Mouse (Mus musculus) neural tube, embryonic 11.5 days (tissue): ENCODE results near the gene 4933428G20Rik. TPM values are rescaled to one million over a fixed set of nuclear protein-coding genes. Genes with fewer than 3 reads are reported as not detected.

ENCODE experiments used
- ATAC-seq: fragments of 200-750 bp; cut with Nextera tagmentation; 2 replicates; pipeline ENCODE4 v1.8.0; 2017; ENCODE audit warnings: moderate number of reproducible peaks, mild to moderate bottlenecking, moderate TSS enrichment, moderate library complexity; ENCODE audit not compliant: insufficient read depth, low FRiP score, low TSS enrichment
- DNase-seq: peaks from one replicate; pipeline ENCODE4 v3.0.0-alpha.2; 2015; ENCODE audit warnings: low spot score
- H3K27ac ChIP-seq: fragments of 300-500 bp; sonication (generic); 2 replicates; pipeline ENCODE4 v1.5.1; 2014; ENCODE audit warnings: low read depth, mild to moderate bottlenecking, low read length
- H3K27me3 ChIP-seq: fragments of 300-500 bp; sonication (generic); 2 replicates; pipeline ENCODE4 v1.6.1; 2014; ENCODE audit warnings: mild to moderate bottlenecking, low read length, mixed read lengths; ENCODE audit not compliant: control insufficient read depth, insufficient read depth
- H3K36me3 ChIP-seq: fragments of 300-500 bp; sonication (generic); 2 replicates; pipeline ENCODE4 v1.6.1; 2014; ENCODE audit warnings: mild to moderate bottlenecking, low read length, moderate library complexity, mixed read lengths; ENCODE audit not compliant: control insufficient read depth, insufficient read depth
- H3K4me1 ChIP-seq: fragments of 300-500 bp; sonication (generic); 2 replicates; pipeline ENCODE4 v1.6.1; 2014; ENCODE audit warnings: low read length, mixed read lengths; ENCODE audit not compliant: control insufficient read depth, insufficient read depth
- H3K4me2 ChIP-seq: fragments of 300-500 bp; sonication (generic); 2 replicates; pipeline ENCODE4 v1.6.1; 2014; ENCODE audit warnings: low read depth, mild to moderate bottlenecking, moderate library complexity
- H3K4me3 ChIP-seq: fragments of 300-500 bp; sonication (generic); 2 replicates; pipeline ENCODE4 v1.5.1; 2014; ENCODE audit warnings: low read depth, low read length
- H3K9ac ChIP-seq: fragments of 300-500 bp; sonication (generic); 2 replicates; pipeline ENCODE4 v1.6.1; 2014; ENCODE audit warnings: mild to moderate bottlenecking, low read length
- H3K9me3 ChIP-seq: fragments of 300-500 bp; sonication (generic); 2 replicates; pipeline ENCODE4 v1.6.1; 2016; ENCODE audit warnings: low read length; ENCODE audit not compliant: control insufficient read depth
- WGBS: fragments of 180-500 bp; shearing (Covaris S2); extraction: QIAGEN DNeasy Blood & Tissue Kit; methylation state at CpG from one replicate; pipeline ENCODE4 v1.1.7; 2014; 5-methylcytosine and 5-hydroxymethylcytosine counted together
- polyA plus RNA-seq: library from polyadenylated mRNA; unstranded; fragments of >200 nt; fragmentation: Nextera tagmentation; extraction: Ambion mirVana; gene quantifications from 2 replicates; pipeline ENCODE4 v1.2.1, GENCODE M21; 2014

The 4933428G20Rik gene
- polyA plus RNA-seq, 1 experiment from 2014 or later, result not detected

GRCm38 (mm10) chr11:97542171-97543150 is 42.3 kb upstream of the 4933428G20Rik start:
- Histone ChIP-seq H3K4me3 (no peak overlapping the region), H3K27me3 (peaks cover 34% of the 10 kb centered on the region), H3K9ac (no peak overlapping the region), H3K27ac (no peak overlapping the region), H3K4me2 (no peak overlapping the region), H3K9me3 (no peaks in the 10 kb centered on the region), H3K36me3 (no peaks in the 10 kb centered on the region), H3K4me1 (peaks cover 13% of the 10 kb centered on the region)
- DNase-seq (no peak), ATAC-seq (no peak)
- WGBS, result 72% methylated on average over 22 of the region's 22 CpGs

- DNase-seq, result no peak
- Histone ChIP-seq H3K4me2 (no peak overlapping the region), H3K27me3 (peaks cover 38% of the 10 kb centered on the region)
Observed at GRCm38 (mm10) chr11:97540604-97541003, 40.5 kb upstream of the 4933428G20Rik start.

GRCm38 (mm10) chr11:97540136-97540535 is 40.0 kb upstream of the 4933428G20Rik start:
- DNase-seq, result no peak

More at GRCm38 (mm10) chr11:97540604-97541003, 40.5 kb upstream of the 4933428G20Rik start:
- no peak overlapping the region for H3K9ac ChIP-seq
- ATAC-seq, result no peak
- H3K4me1 ChIP-seq, result peaks cover 9% of the 10 kb centered on the region
- no peaks in the 10 kb centered on the region for H3K36me3 ChIP-seq
- no peak overlapping the region for H3K4me3 ChIP-seq
- 72% methylated on average over 3 of the region's 3 CpGs for WGBS
- H3K27ac ChIP-seq, result no peak overlapping the region
- no peaks in the 10 kb centered on the region for H3K9me3 ChIP-seq

GRCm38 (mm10) chr11:97539622-97540021 is 39.5 kb upstream of the 4933428G20Rik start:
- Histone ChIP-seq H3K36me3 (no peaks in the 10 kb centered on the region), H3K27me3 (peaks cover 40% of the 10 kb centered on the region), H3K9me3 (no peaks in the 10 kb centered on the region), H3K9ac (no peak overlapping the region), H3K4me2 (no peak overlapping the region), H3K4me1 (peaks cover 14% of the 10 kb centered on the region), H3K4me3 (no peak overlapping the region), H3K27ac (no peak overlapping the region)
- no peak for ATAC-seq
- 55% methylated on average over 5 of the region's 5 CpGs for WGBS
- DNase-seq, result no peak

More at GRCm38 (mm10) chr11:97540136-97540535, 40.0 kb upstream of the 4933428G20Rik start:
- H3K36me3 ChIP-seq, result no peaks in the 10 kb centered on the region
- no peak overlapping the region for H3K4me3 ChIP-seq
- H3K9me3 ChIP-seq, result no peaks in the 10 kb centered on the region
- H3K27ac ChIP-seq, result no peak overlapping the region
- H3K9ac ChIP-seq, result no peak overlapping the region
- ATAC-seq, result no peak
- 63% methylated on average over 3 of the region's 3 CpGs for WGBS
- H3K4me1 ChIP-seq, result peaks cover 9% of the 10 kb centered on the region
- H3K27me3 ChIP-seq, result peaks cover 38% of the 10 kb centered on the region
- H3K4me2 ChIP-seq, result no peak overlapping the region

- 23% methylated on average over 12 of the region's 12 CpGs for WGBS
- Histone ChIP-seq H3K4me2 (no peak overlapping the region; the same call in 1 of the 2 replicates), H3K9ac (no peak overlapping the region), H3K9me3 (no peaks in the 10 kb centered on the region), H3K36me3 (no peaks in the 10 kb centered on the region), H3K27ac (no peak overlapping the region), H3K27me3 (peaks cover 60% of the 10 kb centered on the region), H3K4me3 (no peak overlapping the region; the same call in 1 of the 2 replicates), H3K4me1 (peaks cover 25% of the 10 kb centered on the region)
- ATAC-seq, result no peak
- DNase-seq, result no peak
Observed at GRCm38 (mm10) chr11:97537580-97538089, 37.5 kb upstream of the 4933428G20Rik start.

GRCm38 (mm10) chr11:97536835-97537579 is 36.9 kb upstream of the 4933428G20Rik start:
- H3K27ac ChIP-seq, result no peak overlapping the region
- no peak overlapping the region for H3K9ac ChIP-seq
- ATAC-seq (no peak), DNase-seq (peak; percentile 45)
- H3K4me2 ChIP-seq, result peak overlapping the region; percentile 46
- H3K36me3 ChIP-seq, result no peaks in the 10 kb centered on the region
- peaks cover 30% of the 10 kb centered on the region for H3K4me1 ChIP-seq
- peaks cover 64% of the 10 kb centered on the region for H3K27me3 ChIP-seq
- H3K4me3 ChIP-seq, result peak overlapping the region; percentile 28
- no peaks in the 10 kb centered on the region for H3K9me3 ChIP-seq
- WGBS, result under 1% methylated on average over 35 of the region's 36 CpGs

GRCm38 (mm10) chr11:97536083-97536747 is 36.1 kb upstream of the 4933428G20Rik start:
- peaks cover 65% of the 10 kb centered on the region for H3K27me3 ChIP-seq
- 10% methylated on average over 35 of the region's 35 CpGs for WGBS
- no peak overlapping the region; the same call in 1 of the 2 replicates for H3K4me2 ChIP-seq
- H3K9me3 ChIP-seq, result no peaks in the 10 kb centered on the region
- H3K36me3 ChIP-seq, result no peaks in the 10 kb centered on the region
- DNase-seq (no peak), ATAC-seq (no peak)
- peaks cover 34% of the 10 kb centered on the region for H3K4me1 ChIP-seq
- H3K4me3 ChIP-seq, result 0 out of 2 replicates have a peak overlapping the region, but pooled peaks have one; percentile 10
- no peak overlapping the region for H3K9ac ChIP-seq
- H3K27ac ChIP-seq, result no peak overlapping the region

- no peak for DNase-seq
- peaks cover 65% of the 10 kb centered on the region for H3K27me3 ChIP-seq
- H3K4me1 ChIP-seq, result peaks cover 34% of the 10 kb centered on the region
- no peak overlapping the region for H3K27ac ChIP-seq
- no peak for ATAC-seq
- H3K9ac ChIP-seq, result no peak overlapping the region
- no peaks in the 10 kb centered on the region for H3K36me3 ChIP-seq
- H3K4me2 ChIP-seq, result no peak overlapping the region
- H3K4me3 ChIP-seq, result no peak overlapping the region
- WGBS, result 52% methylated on average over 5 of the region's 5 CpGs
- H3K9me3 ChIP-seq, result no peaks in the 10 kb centered on the region
Observed at GRCm38 (mm10) chr11:97535660-97536059, 35.5 kb upstream of the 4933428G20Rik start.
